Mouse (Mus musculus) small intestine, adult 2 months (tissue): ENCODE results near the gene Barx2. TPM values are rescaled to one million over a fixed set of nuclear protein-coding genes. Genes with fewer than 3 reads are reported as not detected.
A peak's percentile ranks its signal among the peaks of the same experiment; 100 is the strongest.

Source experiments
- H3K27ac ChIP-seq: fragments of 200-500 bp; 2 replicates; pipeline ENCODE4 v1.5.1; 2012; ENCODE audit warnings: low read depth, low read length, control low read depth, inconsistent platforms; ENCODE audit not compliant: insufficient read depth
- H3K27me3 ChIP-seq: fragments of 200-500 bp; 2 replicates; pipeline ENCODE4 v1.6.1; 2012; ENCODE audit warnings: mild to moderate bottlenecking, moderate library complexity, low read length, inconsistent platforms; ENCODE audit not compliant: control insufficient read depth, insufficient read depth
- H3K36me3 ChIP-seq: fragments of 200-500 bp; 2 replicates; pipeline ENCODE4 v1.6.1; 2012; ENCODE audit warnings: mild to moderate bottlenecking, low read length, control low read depth, inconsistent platforms; ENCODE audit not compliant: control insufficient read depth, insufficient read depth
- H3K4me1 ChIP-seq: fragments of 200-500 bp; 2 replicates; pipeline ENCODE4 v1.6.1; 2012; ENCODE audit warnings: low read length, inconsistent platforms, mixed read lengths; ENCODE audit not compliant: control insufficient read depth, insufficient read depth, insufficient read length
- H3K4me3 ChIP-seq: fragments of 200-500 bp; 2 replicates; pipeline ENCODE4 v1.5.1; 2012; ENCODE audit warnings: low read depth, mild to moderate bottlenecking, control low read depth, inconsistent platforms, low read length, moderate library complexity
- CTCF ChIP-seq: fragments of 200-500 bp; IDR thresholded peaks from 2 replicates; pipeline ENCODE4 v1.5.1; 2012; ENCODE audit warnings: low read depth, mild to moderate bottlenecking, control low read depth, inconsistent platforms, low read length, moderate library complexity, mixed read lengths; ENCODE audit not compliant: insufficient replicate concordance, insufficient read length; ENCODE audit errors: extremely low read depth
- POLR2A ChIP-seq: fragments of 200-500 bp; IDR thresholded peaks from 2 replicates; pipeline ENCODE4 v1.6.1; 2012; ENCODE audit warnings: low read depth, mild to moderate bottlenecking, control low read depth, inconsistent platforms, low read length, moderate library complexity
- WGBS: fragments of 180-500 bp; shearing (Covaris S2); methylation state at CpG from one replicate; pipeline ENCODE4 v1.1.7; 2018; 5-methylcytosine and 5-hydroxymethylcytosine counted together
- polyA plus RNA-seq: library from polyadenylated mRNA; depleted of rRNA; stranded (reverse); fragments of >200 nt; gene quantifications from 2 replicates; pipeline ENCODE4 v1.2.3, GENCODE M21; 2012

Barx2 gene
- polyA plus RNA-seq, 1 experiment, result 65.1 TPM

- H3K27me3 ChIP-seq, result no peaks in the 10 kb centered on the region
- 38% methylated on average over 20 of the region's 20 CpGs for WGBS
- TF ChIP-seq POLR2A (no peak), CTCF (0 out of 2 replicates have a peak, but pooled peaks have one; percentile 5)
- peaks cover 5% of the 10 kb centered on the region; the same call in 1 of the 2 replicates for H3K4me1 ChIP-seq
- H3K36me3 ChIP-seq, result 0 out of 2 replicates have a peak, but pooled peaks cover 4% of the 10 kb centered on the region
- no peak overlapping the region for H3K4me3 ChIP-seq
- H3K27ac ChIP-seq, result no peak overlapping the region
Observed at GRCm38 (mm10) chr9:31858720-31859340, 54.4 kb downstream of the Barx2 start.

- H3K4me1 ChIP-seq, result peaks cover 6% of the 10 kb centered on the region; the same call in 1 of the 2 replicates
- H3K36me3 ChIP-seq, result 0 out of 2 replicates have a peak, but pooled peaks cover 8% of the 10 kb centered on the region
- WGBS, result 77% methylated on average over 1 of the region's 1 CpGs
- no peak overlapping the region for H3K4me3 ChIP-seq
- no peak for TF ChIP-seq CTCF
- no peak for TF ChIP-seq POLR2A
- H3K27ac ChIP-seq, result no peak overlapping the region
- H3K27me3 ChIP-seq, result no peaks in the 10 kb centered on the region
Observed at GRCm38 (mm10) chr9:31857512-31857911, 55.8 kb downstream of the Barx2 start.

GRCm38 (mm10) chr9:31856437-31856836, 56.8 kb downstream of the Barx2 start:
- H3K27ac ChIP-seq, result no peak overlapping the region
- peaks cover 10% of the 10 kb centered on the region for H3K36me3 ChIP-seq
- peaks cover 13% of the 10 kb centered on the region; the same call in 1 of the 2 replicates for H3K4me1 ChIP-seq
- no peak for TF ChIP-seq POLR2A
- no peak for TF ChIP-seq CTCF
- H3K4me3 ChIP-seq, result no peak overlapping the region
- WGBS, result 49% methylated on average over 8 of the region's 8 CpGs
- no peaks in the 10 kb centered on the region for H3K27me3 ChIP-seq

GRCm38 (mm10) chr9:31855668-31856067, 57.6 kb downstream of the Barx2 start:
- Histone ChIP-seq H3K27me3 (no peaks in the 10 kb centered on the region), H3K4me3 (no peak overlapping the region), H3K27ac (no peak overlapping the region), H3K4me1 (peaks cover 18% of the 10 kb centered on the region; the same call in 1 of the 2 replicates), H3K36me3 (peaks cover 10% of the 10 kb centered on the region)
- WGBS, result 90% methylated on average over 6 of the region's 6 CpGs
- TF ChIP-seq CTCF, result no peak
- TF ChIP-seq POLR2A, result no peak

- Histone ChIP-seq H3K4me1 (peaks cover 24% of the 10 kb centered on the region), H3K27me3 (no peaks in the 10 kb centered on the region), H3K36me3 (peaks cover 7% of the 10 kb centered on the region), H3K4me3 (no peak overlapping the region), H3K27ac (peak overlapping the region; percentile 86)
- no peak for TF ChIP-seq POLR2A
- no peak for TF ChIP-seq CTCF
- 21% methylated on average over 8 of the region's 8 CpGs for WGBS
Observed at GRCm38 (mm10) chr9:31851710-31852109, 61.6 kb downstream of the Barx2 start.

GRCm38 (mm10) chr9:31850706-31851105, 62.6 kb downstream of the Barx2 start:
- H3K4me1 ChIP-seq, result peaks cover 24% of the 10 kb centered on the region
- H3K27ac ChIP-seq, result peak overlapping the region; percentile 86; the same call in 1 of the 2 replicates
- TF ChIP-seq POLR2A (no peak), CTCF (no peak)
- no peaks in the 10 kb centered on the region for H3K27me3 ChIP-seq
- H3K4me3 ChIP-seq, result no peak overlapping the region
- 76% methylated on average over 4 of the region's 4 CpGs for WGBS
- H3K36me3 ChIP-seq, result peaks cover 7% of the 10 kb centered on the region

GRCm38 (mm10) chr9:31849387-31849786, 63.9 kb downstream of the Barx2 start:
- Histone ChIP-seq H3K27ac (peak overlapping the region; percentile 60), H3K4me3 (no peak overlapping the region), H3K36me3 (peaks cover 6% of the 10 kb centered on the region), H3K27me3 (no peaks in the 10 kb centered on the region), H3K4me1 (peaks cover 27% of the 10 kb centered on the region)
- TF ChIP-seq CTCF, result no peak
- TF ChIP-seq POLR2A, result no peak
- 28% methylated on average over 7 of the region's 7 CpGs for whole genome bisulfite sequencing
